ENCODE assay signal across 8 mouse cellular contexts in genomic region chr8:22124220-22125152, GRCm38 (mm10). TPM values are rescaled to one million over a fixed set of nuclear protein-coding genes. Genes with fewer than 3 reads are reported as not detected.
DNase-seq lines count a peak whose midpoint lies in the region; ATAC-seq lines count a peak whose summit lies in the region.

Nek5 (minus strand) TSS chr8:22125053.

- H3K4me1 ChIP-seq in forebrain, embryonic 12.5 days: peaks cover 6% of the 10 kb centered on the region
- H3K4me1 ChIP-seq in liver, embryonic 12.5 days: peaks cover 15% of the 10 kb centered on the region

- ATAC-seq in forebrain, embryonic 12.5 days (ENCODE audit: low FRiP score): peak; percentile 81
- peak; percentile 80 for ATAC-seq in liver, embryonic 12.5 days
- ATAC-seq in monocyte, adult 5-6 weeks (replicated peaks; ENCODE audit: insufficient number of reproducible peaks, low FRiP score, low TSS enrichment, poor library complexity, severe bottlenecking): 0 out of 2 replicates have a peak, but pooled peaks have one; percentile 17

- peak within 1 kb of the TSS; percentile 80 for H3K4me2 ChIP-seq in forebrain, embryonic 12.5 days
- peak within 1 kb of the TSS; percentile 87 for H3K4me2 ChIP-seq in liver, embryonic 12.5 days

- H3K9me3 ChIP-seq in forebrain, embryonic 12.5 days: no peaks in the 10 kb centered on the region
- no peaks in the 10 kb centered on the region for H3K9me3 ChIP-seq in liver, embryonic 12.5 days (replicated peaks)

- intact Hi-C loops in gastrocnemius, postnatal 14 days (cut with DNase I; ENCODE audit: low total_unique reads): no loop called here

- DNase-seq in gastrocnemius, postnatal 14 days: peak; percentile 4
- DNase-seq in gastrocnemius, postnatal 25 days: no peak
- DNase-seq in adrenal gland, postnatal 14 days: peak; percentile 71
- DNase-seq in hindlimb bud, embryonic 11.5 days (ENCODE audit: extremely low spot score, low read depth, low spot score): peak; percentile 41
- peak; percentile 6 to 19 for DNase-seq in thymus, postnatal 10 days (ENCODE audit: low spot score in 2 of 2)

- no peak within 1 kb of the TSS for H3K27ac ChIP-seq in forebrain, embryonic 12.5 days
- no peak within 1 kb of the TSS for H3K27ac ChIP-seq in liver, embryonic 12.5 days

- peak within 1 kb of the TSS; percentile 43 for H3K4me3 ChIP-seq in forebrain, embryonic 12.5 days (replicated peaks)
- H3K4me3 ChIP-seq in liver, embryonic 12.5 days: peak within 1 kb of the TSS; percentile 59

- H3K27me3 ChIP-seq in forebrain, embryonic 12.5 days: peaks cover 4% of the 10 kb centered on the region; the same call in 1 of the 2 replicates
- 0 out of 2 replicates have a peak, but pooled peaks cover 12% of the 10 kb centered on the region for H3K27me3 ChIP-seq in liver, embryonic 12.5 days (replicated peaks)

- peaks cover 24% of the 10 kb centered on the region for H3K36me3 ChIP-seq in forebrain, embryonic 12.5 days (replicated peaks)
- peaks cover 11% of the 10 kb centered on the region for H3K36me3 ChIP-seq in liver, embryonic 12.5 days

- 1% methylated on average over 29 of the region's 29 CpGs for WGBS in forebrain, embryonic 12.5 days
- WGBS in liver, embryonic 12.5 days (ENCODE audit: insufficient replicate concordance): 2% methylated on average over 29 of the region's 29 CpGs

- H3K9ac ChIP-seq in forebrain, embryonic 12.5 days: 0 out of 2 replicates have a peak within 1 kb of the TSS, but pooled peaks have one; percentile 29
- peak within 1 kb of the TSS; percentile 53 for H3K9ac ChIP-seq in liver, embryonic 12.5 days

RNA-seq across cellular contexts. Expression of gene Nek5, which starts in this region (rescaled TPM):
- not detected for total RNA-seq in gastrocnemius, postnatal 14 days (2021)
- total RNA-seq in gastrocnemius, postnatal 25 days (2021): under 1 TPM in 1 of 2 experiments, not detected in 1; 0.23 TPM
- 1.9 and 2.1 TPM in 2 replicates for total RNA-seq in adrenal gland, postnatal 14 days (2021)
- 0.17 and 0.32 TPM in 2 replicates for polyA plus RNA-seq in forebrain, embryonic 12.5 days (2016; fragmentation: Nextera tagmentation; extraction: Ambion mirVana)
- polyA plus RNA-seq in liver, embryonic 12.5 days (2016; fragmentation: Nextera tagmentation; extraction: Ambion mirVana): not detected in 2 replicates
- not detected in 3 replicates for total RNA-seq in monocyte, adult 5-6 weeks (2017)

Comparison
In these comparisons a context has a peak if more than half of its experiments do, and no peak if none do; other contexts are left out.
1. Peak in DNase-seq in gastrocnemius, postnatal 14 days; RNA of the gene not detected or under 1 TPM.
2. Peak in ATAC-seq, H3K4me3 ChIP-seq, H3K9ac ChIP-seq and H3K4me2 ChIP-seq in forebrain, embryonic 12.5 days; RNA of the gene not detected or under 1 TPM.
3. Peak in ATAC-seq, H3K4me3 ChIP-seq, H3K9ac ChIP-seq and H3K4me2 ChIP-seq in liver, embryonic 12.5 days; RNA of the gene not detected or under 1 TPM.
4. Peak in ATAC-seq in monocyte, adult 5-6 weeks; RNA of the gene not detected or under 1 TPM.
5. ATAC-seq: peak in every context shown above with its lines; median percentile 81 in forebrain, embryonic 12.5 days; 80 in liver, embryonic 12.5 days; 17 in monocyte, adult 5-6 weeks.